In genomic region chrX:59134166-59134861, GRCm38 (mm10) we compare ENCODE assay signal across 8 mouse cellular contexts.
DNase-seq lines count a peak whose midpoint lies in the region; ATAC-seq and TF ChIP-seq lines count a peak whose summit lies in the region.

No protein-coding gene starts in this region.

- H3K27ac ChIP-seq in bone marrow, adult 2 months (ENCODE audit: control insufficient read depth, insufficient read depth, low read depth, low read length, poor library complexity) = no peak overlapping the region
- no peak overlapping the region for H3K27ac ChIP-seq in forebrain, embryonic 11.5 days (ENCODE audit: low read depth, low read length)
- no peak overlapping the region for H3K27ac ChIP-seq in hindbrain, embryonic 12.5 days
- peak overlapping the region; percentile 84 for H3K27ac ChIP-seq in left cerebral cortex, adult 2 months
- H3K27ac ChIP-seq in midbrain, postnatal 0 days (ENCODE audit: low read depth, low read length) = no peak overlapping the region
- H3K27ac ChIP-seq in stomach, embryonic 15.5 days = no peak overlapping the region

- ATAC-seq in forebrain, embryonic 11.5 days (replicated peaks; ENCODE audit: low FRiP score) = peak; percentile 81
- peak; percentile 83 for ATAC-seq in hindbrain, embryonic 12.5 days (ENCODE audit: low FRiP score)
- ATAC-seq in midbrain, postnatal 0 days (ENCODE audit: low FRiP score) = peak; percentile 84
- peak; percentile 66 for ATAC-seq in stomach, embryonic 15.5 days (ENCODE audit: insufficient read depth, low FRiP score, low read depth)

- H3K4me3 ChIP-seq in bone marrow, adult 2 months (replicated peaks; ENCODE audit: control insufficient read depth, low read depth, low read length) = peak overlapping the region; percentile 47
- peak overlapping the region; percentile 48 for H3K4me3 ChIP-seq in forebrain, embryonic 11.5 days (ENCODE audit: low read depth, low read length)
- H3K4me3 ChIP-seq in hindbrain, embryonic 12.5 days = peak overlapping the region; percentile 54
- peak overlapping the region; percentile 56 for H3K4me3 ChIP-seq in left cerebral cortex, adult 2 months
- H3K4me3 ChIP-seq in midbrain, postnatal 0 days (ENCODE audit: low read depth, low read length) = peak overlapping the region; percentile 55
- H3K4me3 ChIP-seq in stomach, embryonic 15.5 days (replicated peaks) = peak overlapping the region; percentile 49

- peak overlapping the region; percentile 68 for H3K9ac ChIP-seq in forebrain, embryonic 11.5 days (ENCODE audit: low read length)
- H3K9ac ChIP-seq in hindbrain, embryonic 12.5 days = peak overlapping the region; percentile 59
- H3K9ac ChIP-seq in midbrain, postnatal 0 days (replicated peaks; ENCODE audit: low read length, poor library complexity, severe bottlenecking) = peak overlapping the region; percentile 59
- H3K9ac ChIP-seq in stomach, embryonic 15.5 days = no peak overlapping the region

- intact Hi-C loops in left cerebral cortex, adult 2 months (cut with DNase I) = loop anchor here (5.0 to 10.0 kb wide), 2 partner anchors 47 to 100 kb away; no protein-coding TSS in a partner anchor

- TF ChIP-seq POLR2A in bone marrow, adult 2 months (IDR thresholded peaks at IDR 0.05; ENCODE audit: borderline replicate concordance, control insufficient read depth, low read depth, low read length) = no peak

- 14% methylated on average over 45 of the region's 75 CpGs for WGBS in bone marrow, adult 2 months
- 28% methylated on average over 37 of the region's 75 CpGs for WGBS in forebrain, embryonic 11.5 days
- 21% methylated on average over 39 of the region's 75 CpGs for WGBS in hindbrain, embryonic 12.5 days
- 27% methylated on average over 49 of the region's 75 CpGs for WGBS in midbrain, postnatal 0 days
- 17% methylated on average over 54 of the region's 75 CpGs for WGBS in stomach, embryonic 15.5 days

- no peak for TF ChIP-seq CTCF in bone marrow, adult 2 months (IDR thresholded peaks at IDR 0.05; ENCODE audit: control insufficient read depth, insufficient read depth, low read length)
- TF ChIP-seq CTCF in left cerebral cortex, adult 2 months (IDR thresholded peaks at IDR 0.05) = no peak
- TF ChIP-seq CTCF in midbrain, postnatal 0 days (IDR thresholded peaks at IDR 0.05) = no peak

- no peaks in the 10 kb centered on the region for H3K36me3 ChIP-seq in forebrain, embryonic 11.5 days (ENCODE audit: control insufficient read depth, insufficient read depth, low read length)
- no peaks in the 10 kb centered on the region for H3K36me3 ChIP-seq in hindbrain, embryonic 12.5 days
- H3K36me3 ChIP-seq in midbrain, postnatal 0 days (ENCODE audit: insufficient read depth, low read length) = no peaks in the 10 kb centered on the region
- no peaks in the 10 kb centered on the region for H3K36me3 ChIP-seq in stomach, embryonic 15.5 days

- H3K4me1 ChIP-seq in bone marrow, adult 2 months (ENCODE audit: control insufficient read depth, insufficient read depth, low read length) = no peaks in the 10 kb centered on the region
- H3K4me1 ChIP-seq in forebrain, embryonic 11.5 days (replicated peaks; ENCODE audit: control insufficient read depth, insufficient read depth, low read length) = no peaks in the 10 kb centered on the region
- no peaks in the 10 kb centered on the region for H3K4me1 ChIP-seq in hindbrain, embryonic 12.5 days
- H3K4me1 ChIP-seq in midbrain, postnatal 0 days (ENCODE audit: insufficient read depth, low read length) = no peaks in the 10 kb centered on the region
- no peaks in the 10 kb centered on the region for H3K4me1 ChIP-seq in stomach, embryonic 15.5 days

- H3K4me2 ChIP-seq in forebrain, embryonic 11.5 days (ENCODE audit: low read depth, low read length, severe bottlenecking) = peak overlapping the region; percentile 49
- H3K4me2 ChIP-seq in hindbrain, embryonic 12.5 days (replicated peaks) = peak overlapping the region; percentile 71
- H3K4me2 ChIP-seq in midbrain, postnatal 0 days (ENCODE audit: low read depth, low read length, poor library complexity, severe bottlenecking) = peak overlapping the region; percentile 49
- H3K4me2 ChIP-seq in stomach, embryonic 15.5 days = peak overlapping the region; percentile 68

- H3K27me3 ChIP-seq in forebrain, embryonic 11.5 days (ENCODE audit: control insufficient read depth, insufficient read depth, low read length) = no peaks in the 10 kb centered on the region
- peaks cover 7% of the 10 kb centered on the region; the same call in 1 of the 2 replicates for H3K27me3 ChIP-seq in hindbrain, embryonic 12.5 days
- no peaks in the 10 kb centered on the region for H3K27me3 ChIP-seq in midbrain, postnatal 0 days (ENCODE audit: insufficient read depth, low read length)
- peaks cover 6% of the 10 kb centered on the region; the same call in 1 of the 2 replicates for H3K27me3 ChIP-seq in stomach, embryonic 15.5 days (replicated peaks)

- peak; percentile 2 for DNase-seq in adrenal gland, postnatal 10 days
- DNase-seq in adrenal gland, adult 8-10 months = no peak
- DNase-seq in forebrain, embryonic 11.5 days (ENCODE audit: low spot score) = peak; percentile 76
- peak; percentile 31 to 40 for DNase-seq in left cerebral cortex, adult 2 months (ENCODE audit: extremely low spot score in 1 of 2, low spot score in 2 of 2)
- peak; percentile 6 for DNase-seq in midbrain, postnatal 0 days (ENCODE audit: low spot score)

- no peaks in the 10 kb centered on the region for H3K9me3 ChIP-seq in forebrain, embryonic 11.5 days (ENCODE audit: control insufficient read depth, low read length)
- no peaks in the 10 kb centered on the region for H3K9me3 ChIP-seq in hindbrain, embryonic 12.5 days (replicated peaks)
- no peaks in the 10 kb centered on the region for H3K9me3 ChIP-seq in midbrain, postnatal 0 days (ENCODE audit: low read length)
- no peaks in the 10 kb centered on the region for H3K9me3 ChIP-seq in stomach, embryonic 15.5 days
